Mouse (Mus musculus) liver, embryonic 12.5 days (tissue): ENCODE data around the gene Rpl36-ps4. TPM values are rescaled to one million over a fixed set of nuclear protein-coding genes. Genes with fewer than 3 reads are reported as not detected.
A peak's percentile ranks its signal among the peaks of the same experiment; 100 is the strongest.
"Not testable (repeated sequence)": the region's sequence is repeated elsewhere in the genome, so short reads cannot be mapped to it uniquely, and the experiment has no call there.

ENCODE experiments used
- ATAC-seq: fragments of 200-750 bp; cut with Nextera tagmentation; 2 replicates; pipeline ENCODE4 v1.8.0; 2017; ENCODE audit warnings: moderate number of reproducible peaks, mild to moderate bottlenecking, moderate library complexity
- H3K27ac ChIP-seq: fragments of 300-500 bp; sonication (generic); 2 replicates; pipeline ENCODE4 v1.5.1; 2016; ENCODE audit warnings: mild to moderate bottlenecking
- H3K27me3 ChIP-seq: fragments of 300-500 bp; sonication (generic); replicated peaks from 2 replicates; pipeline ENCODE4 v1.6.1; 2016; ENCODE audit warnings: mild to moderate bottlenecking, moderate library complexity
- H3K36me3 ChIP-seq: fragments of 300-500 bp; sonication (generic); 2 replicates; pipeline ENCODE4 v1.6.1; 2016; ENCODE audit warnings: mild to moderate bottlenecking, moderate library complexity
- H3K4me1 ChIP-seq: fragments of 300-500 bp; sonication (generic); 2 replicates; pipeline ENCODE4 v1.6.1; 2016
- H3K4me2 ChIP-seq: fragments of 300-500 bp; sonication (generic); 2 replicates; pipeline ENCODE4 v1.6.1; 2016; ENCODE audit warnings: mild to moderate bottlenecking, moderate library complexity
- H3K4me3 ChIP-seq: fragments of 300-500 bp; sonication (generic); 2 replicates; pipeline ENCODE4 v1.5.1; 2016; ENCODE audit warnings: mild to moderate bottlenecking, moderate library complexity
- H3K9ac ChIP-seq: fragments of 300-500 bp; sonication (generic); 2 replicates; pipeline ENCODE4 v1.6.1; 2016; ENCODE audit warnings: mild to moderate bottlenecking, moderate library complexity
- H3K9me3 ChIP-seq: fragments of 300-500 bp; sonication (generic); replicated peaks from 2 replicates; pipeline ENCODE4 v1.6.1; 2016; ENCODE audit warnings: mild to moderate bottlenecking, moderate library complexity
- WGBS: fragments of 180-500 bp; shearing (Covaris S2); methylation state at CpG from one replicate; pipeline ENCODE4 v1.1.7; 2016; ENCODE audit not compliant: insufficient replicate concordance; 5-methylcytosine and 5-hydroxymethylcytosine counted together
- polyA plus RNA-seq: library from polyadenylated mRNA; unstranded; fragments of >200 nt; fragmentation: Nextera tagmentation; extraction: Ambion mirVana; gene quantifications from 2 replicates; pipeline ENCODE4 v1.2.1, GENCODE M21; 2016

Rpl36-ps4 gene
- polyA plus RNA-seq, 1 experiment from 2014 or later = not detected

DNA sequence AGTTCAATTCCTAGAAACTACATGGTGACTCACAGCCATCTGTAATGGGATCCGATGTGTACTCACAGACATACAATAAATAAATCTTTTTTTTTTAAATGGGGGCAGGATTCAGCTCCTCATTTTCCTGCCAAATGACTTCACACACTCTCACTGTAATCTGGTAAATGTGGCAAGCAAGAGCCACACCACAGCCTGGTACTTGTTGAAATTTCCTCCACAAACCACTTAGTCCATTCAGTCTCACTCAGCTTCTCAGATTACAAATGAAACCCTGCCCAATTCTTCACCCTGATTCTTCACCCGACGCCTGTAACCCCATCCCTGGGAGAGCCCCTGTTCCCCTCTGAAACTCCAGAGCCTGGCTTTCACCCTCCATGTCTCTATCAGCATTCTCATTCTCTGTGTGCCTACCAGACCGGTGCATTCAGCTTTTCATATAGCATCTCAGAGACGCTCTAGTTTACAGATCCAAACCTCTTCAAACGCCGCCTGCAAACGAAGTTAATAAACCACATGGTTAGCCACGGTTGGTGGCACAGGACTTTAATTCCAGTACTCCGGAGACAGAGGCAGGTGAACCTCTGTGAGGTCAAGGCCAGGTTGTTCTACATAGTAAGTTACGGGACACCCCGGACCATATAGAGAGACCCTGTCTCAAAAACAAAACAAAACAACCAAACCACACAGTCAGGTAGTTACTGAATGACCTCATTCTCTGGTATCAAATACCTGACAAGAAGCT, 36.5 kb downstream of the Rpl36-ps4 start:
- WGBS = 77% methylated on average over 12 of the region's 12 CpGs
- Histone ChIP-seq H3K27ac (no peak overlapping the region), H3K36me3 (no peaks in the 10 kb centered on the region), H3K27me3 (no peaks in the 10 kb centered on the region), H3K9ac (no peak overlapping the region), H3K4me2 (no peak overlapping the region), H3K4me1 (no peaks in the 10 kb centered on the region), H3K4me3 (no peak overlapping the region), H3K9me3 (no peaks in the 10 kb centered on the region)
- ATAC-seq = no peak

DNA sequence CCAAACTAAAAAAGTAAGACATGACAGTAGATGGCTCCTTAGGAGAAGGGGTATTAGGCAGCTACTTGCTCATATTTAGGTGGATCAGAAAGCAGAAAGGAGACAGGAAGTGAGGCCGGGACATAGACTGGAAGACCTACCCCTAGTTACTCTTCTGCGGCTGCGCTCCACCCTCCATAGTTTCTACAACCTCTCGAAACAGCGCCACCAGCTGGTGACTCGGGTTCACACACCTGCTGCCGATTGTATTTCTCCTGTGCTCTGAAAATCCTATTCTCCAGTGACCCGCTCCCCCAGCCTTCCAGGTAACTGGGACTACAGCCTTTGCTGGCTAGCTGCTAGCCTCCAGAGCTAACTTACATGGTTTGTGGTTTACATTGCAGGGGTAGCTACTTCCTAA, 37.5 kb downstream of the Rpl36-ps4 start:
- no peak for ATAC-seq
- H3K4me3 ChIP-seq = no peak overlapping the region
- no peaks in the 10 kb centered on the region for H3K9me3 ChIP-seq
- no peaks in the 10 kb centered on the region for H3K27me3 ChIP-seq
- no peak overlapping the region for H3K4me2 ChIP-seq
- no peak overlapping the region for H3K27ac ChIP-seq
- no peak overlapping the region for H3K9ac ChIP-seq
- 62% methylated on average over 8 of the region's 8 CpGs for WGBS
- no peaks in the 10 kb centered on the region for H3K36me3 ChIP-seq
- H3K4me1 ChIP-seq = no peaks in the 10 kb centered on the region

DNA sequence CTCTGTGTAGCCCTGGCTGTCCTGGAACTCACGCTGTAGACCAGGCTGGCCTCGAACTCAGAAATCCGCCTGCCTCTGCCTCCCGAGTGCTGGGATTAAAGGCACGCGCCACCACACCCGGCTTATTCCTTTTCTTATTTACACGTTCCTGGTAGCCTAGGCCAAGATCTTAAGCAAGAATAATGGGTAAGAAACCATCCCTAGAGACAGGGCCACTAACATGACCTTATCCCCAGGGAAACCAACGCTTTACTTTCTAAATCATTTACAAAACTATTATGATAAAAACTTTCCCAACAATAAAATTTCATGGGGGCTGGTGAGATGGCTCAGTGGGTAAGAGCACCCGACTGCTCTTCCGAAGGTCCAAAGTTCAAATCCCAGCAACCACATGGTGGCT, 38.6 kb downstream of the Rpl36-ps4 start:
- H3K4me2 ChIP-seq, ATAC-seq, H3K9me3 ChIP-seq, H3K9ac ChIP-seq, H3K4me3 ChIP-seq, H3K27ac ChIP-seq, H3K36me3 ChIP-seq, H3K4me1 ChIP-seq, H3K27me3 ChIP-seq: not testable (repeated sequence)
- 89% methylated on average over 11 of the region's 11 CpGs for WGBS

DNA sequence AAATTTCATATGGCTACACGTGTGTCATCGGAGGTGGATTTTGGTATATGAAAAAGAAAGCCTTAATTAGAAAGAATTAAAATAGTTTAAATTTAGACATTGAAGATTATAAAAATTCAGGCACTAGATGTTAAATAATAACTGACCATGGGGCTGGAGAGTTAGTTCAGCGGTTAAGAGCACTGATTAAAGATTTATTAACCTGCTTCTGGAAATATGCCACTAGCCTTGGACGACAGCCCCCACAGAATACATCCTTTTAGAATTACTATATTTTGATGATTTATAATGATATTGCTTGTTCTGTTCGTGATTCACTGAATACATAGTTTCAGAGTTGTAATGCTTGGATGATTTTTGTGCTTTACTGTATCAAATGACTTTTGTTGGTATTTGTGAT, 39.2 kb downstream of the Rpl36-ps4 start:
- not testable (repeated sequence) for H3K27me3 ChIP-seq, H3K4me2 ChIP-seq, H3K4me1 ChIP-seq, H3K9me3 ChIP-seq, H3K4me3 ChIP-seq, H3K27ac ChIP-seq, H3K36me3 ChIP-seq, ATAC-seq, H3K9ac ChIP-seq
- 80% methylated on average over 5 of the region's 5 CpGs for WGBS

DNA sequence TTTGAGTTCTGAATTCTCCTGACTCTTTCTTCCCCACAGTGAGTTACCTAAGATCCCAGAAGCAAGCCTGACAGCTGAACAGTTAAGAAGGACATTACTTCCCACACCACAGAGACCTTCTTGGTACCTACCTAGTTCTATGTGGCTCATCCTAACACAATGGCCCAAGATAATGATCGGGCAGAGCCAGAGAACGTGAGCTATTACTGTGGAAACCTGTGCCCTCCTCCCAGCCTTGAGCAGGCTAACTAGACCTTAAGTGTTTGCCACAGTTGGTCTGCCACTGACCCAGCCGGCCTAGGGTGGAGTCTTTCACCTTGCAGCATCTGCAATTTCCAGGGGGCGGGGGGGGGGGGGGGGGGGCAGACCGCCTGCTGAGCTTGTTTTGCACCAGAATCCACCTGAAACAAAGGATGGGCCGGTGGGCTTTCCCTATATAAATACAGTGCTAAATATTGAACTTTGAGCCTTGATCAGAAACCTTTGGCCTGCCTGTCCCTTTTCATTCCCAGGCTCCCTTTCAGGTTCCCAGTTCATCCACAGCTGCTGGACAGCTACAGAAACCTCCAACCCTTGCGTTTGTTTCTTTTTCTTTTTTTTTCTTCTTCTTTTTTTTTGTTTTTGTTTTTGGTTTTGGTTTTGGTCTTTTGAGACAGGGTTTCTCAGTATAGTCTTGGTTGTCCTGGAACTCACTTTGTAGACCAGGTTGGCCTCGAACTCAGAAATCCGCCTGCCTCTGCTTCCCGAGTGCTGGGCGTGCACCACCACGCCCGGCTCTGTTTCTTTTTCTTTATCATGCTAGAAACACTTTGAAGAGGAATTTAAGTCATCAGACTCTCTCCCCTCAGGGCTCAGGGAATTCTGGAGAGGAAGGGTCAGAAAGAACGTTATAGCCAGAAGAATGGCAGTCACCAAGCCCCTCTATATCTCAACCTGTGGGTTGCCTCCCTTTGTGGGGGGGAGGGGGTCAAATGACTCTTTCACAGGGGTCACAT, 42.6 kb downstream of the Rpl36-ps4 start:
- no peak for ATAC-seq
- no peaks in the 10 kb centered on the region for H3K4me1 ChIP-seq
- H3K4me3 ChIP-seq = no peak overlapping the region
- no peaks in the 10 kb centered on the region for H3K36me3 ChIP-seq
- 78% methylated on average over 14 of the region's 14 CpGs for WGBS
- H3K27ac ChIP-seq = no peak overlapping the region
- H3K9ac ChIP-seq = no peak overlapping the region
- no peak overlapping the region for H3K4me2 ChIP-seq
- H3K27me3 ChIP-seq = no peaks in the 10 kb centered on the region
- H3K9me3 ChIP-seq = 0 out of 2 replicates have a peak, but pooled peaks cover 4% of the 10 kb centered on the region

DNA sequence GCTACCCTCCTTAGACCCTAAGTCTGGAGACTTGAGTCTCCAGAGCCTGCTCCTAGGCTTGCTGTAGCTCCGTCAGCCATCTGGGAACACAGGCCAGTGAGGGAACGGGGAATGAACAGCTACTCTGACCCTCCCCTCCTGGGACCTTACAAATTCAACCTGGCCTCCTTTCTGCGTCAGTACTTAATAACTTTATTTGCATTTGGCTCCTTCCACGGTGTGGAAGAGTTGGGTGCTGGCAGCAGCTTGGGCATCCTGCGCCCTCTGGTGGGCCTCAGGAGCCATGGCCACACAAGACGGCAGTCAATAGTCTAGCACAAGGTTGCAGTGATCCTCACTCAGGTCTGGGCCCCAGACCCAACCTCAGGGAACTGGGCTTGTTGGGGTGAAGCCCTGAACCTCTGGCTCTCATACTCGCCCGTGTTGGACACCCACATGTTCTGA, 47.7 kb downstream of the Rpl36-ps4 start:
- not testable (repeated sequence) for H3K27ac ChIP-seq, H3K4me2 ChIP-seq, H3K27me3 ChIP-seq, H3K36me3 ChIP-seq, H3K9ac ChIP-seq, H3K9me3 ChIP-seq, H3K4me3 ChIP-seq
- 51% methylated on average over 6 of the region's 8 CpGs for WGBS
- peaks cover 18% of the 10 kb centered on the region for H3K4me1 ChIP-seq
- ATAC-seq = peak; percentile 58

Other genes starting within 250 kb of the Rpl36-ps4 start
- gene Msh2, start 248.6 kb upstream of the Rpl36-ps4 start, polyA plus RNA-seq = 52.5 and 54.9 TPM in 2 replicates
- 0.83 and 1.2 TPM in 2 replicates for gene Kcnk12, start 123.0 kb upstream of the Rpl36-ps4 start, polyA plus RNA-seq
- 52.0 and 52.4 TPM in 2 replicates for gene Msh6, start 54.1 kb downstream of the Rpl36-ps4 start, polyA plus RNA-seq
- gene Fbxo11, start 144.3 kb downstream of the Rpl36-ps4 start, polyA plus RNA-seq = 6.2 and 7.0 TPM in 2 replicates